Mouse (Mus musculus): Measurements from ENCODE around the gene Rtn4ip1.
A peak's percentile ranks its signal among the peaks of the same experiment; 100 is the strongest.
"Not testable (repeated sequence)": the region's sequence is repeated elsewhere in the genome, so short reads cannot be mapped to it uniquely, and the experiment has no call there.

Rtn4ip1 gene

DNA sequence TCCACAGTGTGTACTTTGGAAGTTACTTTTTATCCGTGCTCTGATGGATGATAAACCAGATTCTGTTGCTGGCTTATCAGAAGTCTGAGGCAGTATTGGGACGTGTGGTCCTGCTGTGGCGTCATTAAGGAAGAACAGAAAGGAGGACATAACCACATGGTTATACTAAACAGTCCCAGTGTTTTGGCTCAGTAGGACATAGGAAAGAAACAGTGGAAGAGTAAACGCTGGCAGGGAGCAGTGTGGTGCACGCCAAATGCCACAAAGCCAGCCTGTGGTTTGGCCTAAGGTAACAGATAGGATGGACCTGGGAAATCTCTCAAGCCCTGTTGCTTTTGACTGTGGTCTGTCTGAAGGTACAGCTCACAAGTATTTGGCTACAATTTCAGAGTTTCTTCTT is 27.0 kb downstream of the Rtn4ip1 start:
- DNase-seq (ENCODE audit: low spot score in 2 of 2): no peak

DNA sequence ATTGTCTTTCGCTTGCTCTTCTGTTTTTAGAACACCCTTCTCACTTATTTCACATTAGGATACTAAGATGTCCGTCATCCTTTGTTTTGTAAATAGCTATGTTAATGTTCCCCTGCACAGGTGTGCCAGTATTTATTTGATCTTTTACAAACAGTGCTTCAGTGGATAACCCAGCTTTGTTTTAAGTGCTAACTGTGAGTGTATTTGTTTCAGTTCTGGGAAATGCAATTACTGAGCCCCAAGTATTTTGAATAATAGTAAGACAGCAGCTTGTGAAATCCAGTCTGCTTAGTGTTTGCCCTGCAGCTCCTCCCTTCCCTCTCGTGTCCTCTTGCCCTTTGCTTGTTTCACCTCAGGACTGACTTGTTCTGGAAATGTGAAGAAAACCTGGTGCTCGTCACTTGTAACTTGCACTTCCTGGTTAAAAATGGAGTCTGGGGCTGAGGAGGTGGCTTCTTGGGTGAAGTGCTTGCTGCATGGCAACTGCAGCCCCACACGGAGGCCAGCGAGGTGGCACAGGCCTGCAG is 37.6 kb downstream of the Rtn4ip1 start:
- DNase-seq (ENCODE audit: low spot score in 2 of 2): no peak

DNA sequence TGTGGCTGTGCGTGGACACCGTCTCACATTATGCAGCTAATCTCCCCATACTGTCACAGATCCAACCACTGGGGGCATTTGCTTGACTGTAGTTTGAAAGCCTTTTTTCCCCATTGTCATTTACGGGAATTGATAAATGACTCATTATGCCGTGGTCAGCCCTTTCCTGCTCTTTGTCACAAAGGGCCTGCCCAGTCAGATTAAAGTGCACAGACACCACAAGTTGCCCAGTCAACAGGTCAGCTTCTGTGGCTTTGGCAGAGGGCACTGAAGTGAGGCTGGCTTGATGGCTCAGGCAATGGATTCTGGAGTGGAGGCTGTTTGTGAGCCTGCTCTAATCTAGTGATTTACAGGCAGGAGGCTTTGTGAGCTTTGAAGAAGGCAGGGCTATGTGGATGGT is 42.1 kb downstream of the Rtn4ip1 start:
- DNase-seq (ENCODE audit: low spot score in 2 of 2): no peak

DNA sequence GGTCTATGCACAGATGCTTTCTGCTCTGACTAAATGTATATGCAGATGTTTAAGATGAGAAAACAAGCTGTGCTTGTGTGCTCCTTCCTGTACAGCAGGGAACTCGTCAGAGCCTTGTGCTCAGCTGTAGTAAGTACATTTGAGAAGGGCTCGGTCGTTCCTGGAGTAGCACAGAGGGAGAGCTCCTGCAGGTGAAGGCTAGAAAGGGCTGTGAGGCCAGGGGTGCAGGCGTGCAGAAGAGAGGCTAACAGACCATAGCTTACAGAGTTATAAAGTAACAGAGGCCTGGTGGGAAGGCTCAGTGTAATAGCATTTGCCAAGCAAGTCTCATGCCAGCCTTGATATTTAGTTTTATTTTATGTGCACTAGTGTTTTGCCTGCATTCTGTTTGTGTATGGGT is 43.8 kb downstream of the Rtn4ip1 start:
- DNase-seq (ENCODE audit: low spot score in 2 of 2): no peak

DNA sequence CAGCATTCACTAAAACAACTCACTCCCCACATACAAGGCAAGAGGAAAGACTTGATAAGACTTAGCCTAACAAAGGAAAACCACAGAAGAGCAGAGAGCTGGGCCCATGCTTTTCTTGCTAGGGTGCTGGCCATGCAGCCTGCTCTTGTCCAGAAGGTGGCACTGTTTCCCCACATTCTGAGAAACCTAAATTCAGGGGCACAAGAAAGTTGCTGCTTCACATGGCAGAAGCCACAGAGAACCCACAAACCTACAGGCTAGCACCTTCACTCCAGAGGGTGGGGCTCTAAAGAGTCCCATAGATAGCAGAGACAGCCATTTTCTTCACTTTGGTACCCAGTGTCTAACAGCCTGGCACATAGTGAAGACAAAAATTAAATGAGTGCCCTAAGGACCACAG is 52.3 kb downstream of the Rtn4ip1 start:
- DNase-seq (ENCODE audit: low spot score in 2 of 2): peak; percentile 11 to 23

DNA sequence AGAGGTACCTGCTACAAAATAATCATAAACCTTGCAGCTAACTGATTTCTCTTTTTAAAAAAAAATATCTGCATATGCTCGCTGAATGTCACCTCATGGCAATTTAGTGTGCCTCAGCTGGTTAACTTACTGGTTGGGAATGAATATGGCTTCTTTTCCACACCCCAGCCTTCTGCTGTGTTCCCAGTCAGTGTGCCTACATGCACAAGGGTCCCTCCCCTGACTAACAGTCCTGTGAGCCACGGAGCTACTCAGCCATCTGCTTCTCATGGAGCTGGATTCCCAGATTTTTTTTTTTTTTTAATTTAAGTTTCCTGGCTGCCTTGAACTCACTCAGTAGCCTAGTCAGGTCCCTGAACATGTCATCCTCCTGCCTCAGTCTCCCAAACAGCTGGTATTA is 63.3 kb downstream of the Rtn4ip1 start:
- peak in 1 of 2 experiments; percentile 20 for DNase-seq (ENCODE audit: low spot score in 2 of 2)

DNA sequence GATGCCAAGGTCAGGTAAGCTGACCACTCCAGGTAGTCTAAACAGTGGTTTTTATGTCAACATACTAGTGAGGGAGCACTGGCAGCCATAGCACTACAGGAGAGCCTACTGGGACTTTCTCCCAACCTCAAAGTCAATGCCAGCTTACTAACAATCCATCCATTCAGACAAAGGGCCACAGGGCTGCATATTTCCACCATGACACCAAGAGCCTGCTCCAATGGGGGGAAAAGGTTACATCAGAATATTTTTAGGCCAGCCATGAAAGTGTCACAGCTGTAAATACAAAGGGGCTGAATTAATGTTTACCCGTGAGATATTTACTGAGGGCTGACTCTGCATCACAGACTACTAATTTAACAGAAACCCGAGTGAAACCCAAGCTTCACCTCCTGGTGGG is 71.6 kb downstream of the Rtn4ip1 start:
- no peak for DNase-seq (ENCODE audit: low spot score in 2 of 2)

DNA sequence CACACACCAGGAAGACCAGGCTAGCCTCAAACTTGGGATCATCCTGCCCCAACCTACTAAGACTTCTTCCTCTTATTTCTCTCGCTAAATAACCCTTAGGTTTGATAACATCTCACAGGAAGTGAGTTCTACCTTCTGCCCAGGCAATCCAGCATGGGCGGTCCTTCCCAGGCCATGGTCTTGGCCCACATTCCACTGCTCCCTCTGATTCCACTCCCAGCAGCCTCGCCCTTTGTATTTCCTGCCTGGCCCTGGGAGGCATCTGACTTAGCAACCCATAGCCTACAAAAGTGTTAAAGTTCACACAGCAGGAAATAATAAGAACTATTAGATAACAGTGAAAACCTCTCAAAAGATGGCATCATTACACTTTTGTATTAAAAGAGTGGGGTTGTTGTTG is 75.7 kb downstream of the Rtn4ip1 start:
- DNase-seq (ENCODE audit: low spot score in 2 of 2): no peak

DNA sequence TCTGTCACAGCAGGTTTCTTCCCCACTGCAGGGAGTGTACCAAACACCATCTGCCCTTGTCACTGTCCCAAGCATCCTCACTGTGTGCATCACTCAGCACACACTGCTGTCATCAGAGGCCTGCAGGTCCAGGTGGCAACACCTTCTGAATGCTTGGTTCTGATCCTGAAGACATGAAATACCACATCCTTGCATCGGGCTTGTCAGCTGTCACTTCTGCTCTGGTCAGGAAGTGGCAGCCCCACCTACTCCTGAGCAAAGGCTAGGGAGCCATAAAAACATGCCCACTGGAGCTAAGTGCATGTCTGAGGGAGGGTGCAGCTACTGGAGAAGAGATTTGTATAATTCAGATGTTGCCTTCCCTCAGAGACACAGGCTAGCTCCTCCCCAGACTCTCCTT is 78.5 kb downstream of the Rtn4ip1 start:
- DNase-seq (ENCODE audit: low spot score in 2 of 2): no peak

DNA sequence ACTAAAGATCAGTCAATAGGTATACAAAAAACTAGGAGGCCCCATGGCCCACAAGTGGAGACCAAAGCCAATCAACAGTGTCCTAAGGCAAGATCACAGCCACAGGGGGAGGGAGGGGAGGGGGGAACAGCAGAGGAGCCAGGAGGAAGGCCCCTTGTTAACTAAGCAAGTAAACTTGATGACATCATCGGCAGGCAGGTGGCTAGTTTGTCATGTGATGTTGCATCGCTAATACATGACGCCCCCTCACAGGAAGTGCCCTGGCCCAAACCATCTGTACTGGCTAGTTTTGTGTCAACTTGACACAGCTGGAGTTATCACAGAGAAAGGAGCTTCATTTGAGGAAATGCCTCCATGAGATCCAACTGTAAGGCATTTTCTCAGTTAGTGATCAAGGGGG is 79.1 kb downstream of the Rtn4ip1 start:
- DNase-seq (ENCODE audit: low spot score in 2 of 2): not testable (repeated sequence)

DNA sequence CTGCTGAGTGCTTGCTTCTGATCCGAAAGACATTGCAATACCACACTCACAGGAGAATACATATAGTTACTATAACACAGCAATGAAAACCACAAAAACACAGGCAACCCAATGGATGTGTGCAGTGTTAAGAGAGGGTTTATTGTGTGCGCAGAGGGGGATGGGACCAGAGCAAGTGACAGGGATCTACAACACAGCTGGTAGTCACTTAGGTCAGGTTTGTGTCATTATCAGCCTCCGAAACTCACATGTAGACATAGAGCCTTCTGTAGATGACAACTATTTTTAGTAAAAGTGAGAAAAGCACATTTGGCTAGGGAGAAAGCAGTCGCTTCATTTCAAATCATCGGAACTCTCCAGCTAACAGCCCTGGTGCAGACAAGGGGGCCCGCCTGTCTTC is 80.9 kb downstream of the Rtn4ip1 start:
- DNase-seq (ENCODE audit: low spot score in 2 of 2): no peak

DNA sequence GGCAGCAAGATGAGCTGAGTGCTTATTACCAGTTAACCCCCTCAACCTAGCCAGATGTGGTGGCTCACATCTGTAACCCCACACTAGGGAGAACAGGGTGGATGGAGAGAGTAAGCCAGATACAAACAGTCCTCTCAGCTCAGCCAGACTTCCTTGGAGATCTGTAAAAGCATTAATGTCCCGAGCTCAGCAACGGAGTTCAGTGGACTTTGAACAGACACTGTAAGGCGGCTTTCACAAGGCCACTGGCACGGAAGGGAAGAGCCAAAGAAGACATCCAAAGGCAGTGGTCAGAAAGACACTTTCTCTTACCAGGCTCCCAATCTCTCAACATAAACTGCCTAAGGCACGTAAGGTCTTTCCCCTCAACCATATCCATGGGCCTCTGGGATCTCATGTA is 81.6 kb downstream of the Rtn4ip1 start:
- no peak for DNase-seq (ENCODE audit: low spot score in 2 of 2)

DNA sequence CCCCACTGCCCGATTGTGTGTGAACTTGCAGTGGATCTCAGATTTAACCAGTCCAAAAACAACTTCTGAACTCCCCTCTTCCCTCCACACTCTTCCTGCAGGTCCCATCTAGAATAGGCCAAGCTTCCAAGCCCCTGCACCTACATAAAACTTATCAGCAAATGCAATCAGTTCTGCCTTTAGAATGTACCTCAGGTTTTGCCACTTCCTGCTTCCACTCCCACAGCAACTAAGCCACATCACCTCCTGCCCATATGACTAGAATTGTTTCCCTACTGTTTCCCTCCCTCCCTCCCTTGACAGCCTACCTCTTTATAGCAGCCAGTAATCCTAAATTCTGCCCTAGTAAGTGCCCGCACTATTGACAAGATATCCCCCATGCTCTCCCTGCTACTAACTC is 82.3 kb downstream of the Rtn4ip1 start:
- DNase-seq (ENCODE audit: low spot score in 2 of 2): no peak

DNA sequence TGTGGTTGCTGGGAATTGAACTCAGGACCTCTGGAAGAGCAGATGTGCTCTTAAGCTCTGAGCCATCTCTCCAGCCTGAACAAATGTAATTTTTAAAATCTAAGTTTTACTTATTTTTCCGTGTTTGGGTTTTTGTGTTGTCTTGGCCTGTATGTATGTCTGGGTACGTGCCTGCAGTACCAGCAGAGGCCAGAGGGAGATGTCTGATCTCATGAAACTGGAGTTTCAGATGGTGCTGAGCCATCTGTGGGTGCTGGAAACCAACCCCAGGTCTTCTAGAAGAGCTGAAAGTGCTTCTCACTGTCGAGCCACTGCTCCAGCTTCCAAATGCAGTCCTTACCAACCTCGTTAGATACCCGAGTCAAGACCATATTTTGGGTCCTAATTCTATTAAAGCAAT is 89.7 kb downstream of the Rtn4ip1 start:
- DNase-seq (ENCODE audit: low spot score in 2 of 2): no peak

DNA sequence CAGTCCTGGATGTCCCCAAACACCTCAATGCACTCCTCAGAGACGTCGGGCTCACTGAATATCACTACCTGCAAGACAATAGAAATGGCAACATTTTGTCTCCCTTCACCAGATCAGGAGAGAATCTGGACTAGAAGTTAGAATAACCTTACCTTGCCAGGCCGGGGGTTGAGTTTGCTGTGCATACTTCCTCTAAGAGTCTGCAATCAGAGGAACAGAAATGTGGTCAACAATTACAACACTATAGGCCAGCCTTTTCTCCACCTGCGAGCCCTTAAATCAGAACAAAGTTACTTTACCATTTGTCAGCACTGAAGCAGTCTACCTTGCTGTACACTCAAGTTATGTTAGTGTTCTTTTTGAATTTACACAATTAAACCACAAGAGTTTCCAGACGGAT is 90.9 kb downstream of the Rtn4ip1 start:
- no peak for DNase-seq (ENCODE audit: low spot score in 2 of 2)

DNA sequence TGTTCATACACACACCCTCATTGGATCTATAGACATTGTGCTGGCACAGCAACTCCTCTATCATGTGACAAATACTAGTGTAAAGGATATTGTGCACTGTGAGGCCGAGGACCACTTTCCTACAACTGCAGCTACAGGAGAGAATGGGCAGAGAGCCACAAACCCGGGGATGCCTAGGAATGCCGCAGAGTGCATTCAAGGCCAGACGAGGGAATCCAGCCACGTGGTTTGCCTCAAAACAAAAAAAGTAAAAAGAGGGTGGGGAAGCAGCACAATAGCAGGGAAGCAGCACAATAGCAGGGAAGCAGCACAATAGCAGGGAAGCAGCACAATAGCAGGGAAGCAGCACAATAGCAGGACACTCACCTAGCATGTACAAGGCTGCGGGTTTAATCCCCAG is 91.6 kb downstream of the Rtn4ip1 start:
- no peak for DNase-seq (ENCODE audit: low spot score in 2 of 2)

DNA sequence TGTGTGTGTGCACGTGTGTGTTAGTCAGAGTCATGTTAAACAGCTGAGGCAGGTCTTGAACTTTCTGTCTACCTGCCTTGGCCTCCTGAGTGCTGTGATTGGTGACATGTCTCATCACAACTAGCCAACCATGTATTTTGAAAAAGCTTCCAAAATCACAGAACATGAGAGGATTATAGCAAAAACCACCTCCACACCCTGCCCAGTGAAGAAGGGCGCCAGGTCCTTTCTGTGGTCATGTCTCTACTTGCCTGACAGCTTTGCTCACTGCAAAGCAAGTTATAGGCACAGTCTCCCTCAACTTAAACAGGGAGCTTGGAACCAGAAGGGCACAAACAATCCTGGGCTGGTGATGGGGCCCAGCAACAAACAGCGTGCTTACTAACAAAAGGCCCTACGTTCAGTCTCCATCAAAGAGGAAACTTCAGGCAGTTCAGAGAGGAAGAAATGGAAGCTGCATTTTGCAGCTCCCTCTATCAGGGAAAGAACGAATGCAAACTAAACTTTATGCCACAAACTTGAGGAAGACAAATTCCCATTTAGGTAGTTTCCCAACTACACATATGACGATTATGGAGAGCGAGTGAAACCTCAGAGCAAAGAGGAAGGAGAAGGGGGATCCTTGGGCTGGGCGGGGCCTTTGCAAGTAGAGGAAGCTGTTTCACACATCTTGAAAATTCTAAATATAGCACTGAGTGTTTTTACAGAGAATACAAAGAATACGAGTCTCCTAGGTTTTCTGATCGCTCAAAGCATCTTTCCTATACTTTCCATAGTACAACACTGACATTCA is 94.4 kb downstream of the Rtn4ip1 start:
- DNase-seq (ENCODE audit: low spot score in 2 of 2): no peak

DNA sequence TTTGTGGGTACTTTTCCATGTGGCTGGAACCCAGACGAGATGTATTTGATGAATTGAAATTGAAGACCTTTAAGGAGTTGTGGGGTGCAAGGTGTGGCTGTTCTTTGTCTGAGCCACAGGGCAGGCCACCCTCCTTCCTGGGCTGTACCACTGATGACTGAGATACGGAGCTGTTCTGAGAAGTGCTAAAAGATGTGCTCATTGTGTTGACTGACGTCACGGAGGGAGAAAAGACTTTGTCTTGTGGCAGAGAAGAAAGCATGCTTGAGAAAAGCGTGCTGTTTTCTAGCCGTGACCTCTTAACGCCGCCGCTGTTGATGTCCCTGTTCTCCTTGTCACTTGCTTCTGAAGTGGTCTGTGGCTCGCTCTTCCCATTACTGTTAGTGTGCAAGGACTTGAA is 95.7 kb downstream of the Rtn4ip1 start:
- no peak for DNase-seq (ENCODE audit: low spot score in 2 of 2)

DNA sequence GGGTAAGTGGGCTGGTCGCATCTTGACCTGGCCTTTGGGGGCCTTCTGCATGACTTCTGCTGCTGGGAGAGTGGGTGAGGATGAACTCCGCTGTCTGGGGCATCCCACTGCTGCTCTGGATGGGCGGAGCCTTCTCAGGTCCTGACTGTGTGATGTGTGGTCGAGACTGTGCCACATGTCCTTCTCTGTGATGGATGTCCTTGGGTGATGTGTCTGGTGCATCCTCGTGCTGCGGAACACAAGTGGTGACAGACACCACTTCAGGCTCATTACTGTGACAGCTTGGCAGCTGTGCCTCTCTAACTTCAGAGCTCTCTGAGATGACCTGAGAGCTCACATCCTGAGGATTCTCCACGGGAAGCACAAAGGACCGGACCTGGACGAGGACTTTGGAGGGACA is 96.4 kb downstream of the Rtn4ip1 start:
- no peak for DNase-seq (ENCODE audit: low spot score in 2 of 2)

DNA sequence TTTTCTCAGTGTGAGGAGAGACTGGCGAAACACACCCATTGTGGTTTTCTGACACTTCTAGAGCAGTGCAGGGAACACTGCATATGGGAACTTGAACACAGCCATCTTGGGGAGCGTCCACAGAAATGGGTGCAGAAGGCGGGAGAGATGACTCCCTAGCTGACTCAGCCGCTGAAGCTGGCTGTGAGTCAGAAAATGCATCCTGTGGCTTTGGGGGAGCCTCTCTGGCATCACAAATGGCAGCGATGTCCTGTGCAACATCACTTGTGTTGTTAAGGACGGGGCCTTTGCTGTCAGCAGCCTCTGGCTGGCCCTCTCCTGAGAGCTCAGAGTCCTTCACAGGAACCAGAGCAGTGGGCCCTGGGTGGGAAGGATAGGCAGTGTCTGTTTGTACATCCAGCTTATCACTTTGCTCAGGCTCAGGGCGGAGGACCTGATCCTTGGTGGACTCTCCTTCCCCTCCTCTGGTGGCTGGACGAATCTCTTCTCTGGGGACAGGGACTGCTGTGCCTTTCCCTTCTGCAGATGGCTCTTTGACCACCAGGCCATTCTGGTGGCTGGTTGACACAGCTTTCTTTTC is 97.0 kb downstream of the Rtn4ip1 start:
- no peak for DNase-seq (ENCODE audit: low spot score in 2 of 2)

DNA sequence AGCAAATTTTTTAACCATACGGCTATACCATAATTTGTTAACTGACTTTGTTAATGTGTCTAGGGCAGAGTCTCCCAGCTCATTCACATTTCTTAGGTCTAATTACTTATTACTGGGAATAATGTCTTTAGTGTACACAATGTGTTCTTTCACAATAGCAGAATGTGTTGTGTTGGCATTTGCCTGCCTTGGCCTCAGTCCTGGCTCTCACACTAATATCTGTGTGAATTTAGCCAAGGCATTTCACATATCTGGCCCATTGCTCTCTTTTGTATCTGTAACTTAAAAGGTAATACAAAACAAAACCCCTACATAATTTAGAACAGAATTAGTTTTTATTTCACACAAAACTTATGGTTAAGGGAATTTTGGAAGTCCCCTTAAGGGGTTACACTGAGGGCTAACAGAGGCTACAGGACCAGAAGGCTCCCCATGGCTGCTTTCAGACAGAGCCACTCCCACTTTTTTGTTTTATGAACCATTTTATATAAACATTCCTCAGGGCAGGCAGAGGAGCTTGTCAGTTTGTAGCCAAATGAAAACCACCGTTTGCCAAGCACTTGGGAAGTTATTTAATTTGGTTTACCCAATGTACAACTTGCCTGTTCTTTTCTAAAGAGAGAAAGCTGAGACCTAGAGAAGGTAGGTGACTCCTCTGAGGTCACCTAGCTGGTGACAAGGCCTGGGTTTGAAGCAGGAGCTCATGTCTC is 98.7 kb downstream of the Rtn4ip1 start:
- no peak for DNase-seq (ENCODE audit: low spot score in 2 of 2)

DNA sequence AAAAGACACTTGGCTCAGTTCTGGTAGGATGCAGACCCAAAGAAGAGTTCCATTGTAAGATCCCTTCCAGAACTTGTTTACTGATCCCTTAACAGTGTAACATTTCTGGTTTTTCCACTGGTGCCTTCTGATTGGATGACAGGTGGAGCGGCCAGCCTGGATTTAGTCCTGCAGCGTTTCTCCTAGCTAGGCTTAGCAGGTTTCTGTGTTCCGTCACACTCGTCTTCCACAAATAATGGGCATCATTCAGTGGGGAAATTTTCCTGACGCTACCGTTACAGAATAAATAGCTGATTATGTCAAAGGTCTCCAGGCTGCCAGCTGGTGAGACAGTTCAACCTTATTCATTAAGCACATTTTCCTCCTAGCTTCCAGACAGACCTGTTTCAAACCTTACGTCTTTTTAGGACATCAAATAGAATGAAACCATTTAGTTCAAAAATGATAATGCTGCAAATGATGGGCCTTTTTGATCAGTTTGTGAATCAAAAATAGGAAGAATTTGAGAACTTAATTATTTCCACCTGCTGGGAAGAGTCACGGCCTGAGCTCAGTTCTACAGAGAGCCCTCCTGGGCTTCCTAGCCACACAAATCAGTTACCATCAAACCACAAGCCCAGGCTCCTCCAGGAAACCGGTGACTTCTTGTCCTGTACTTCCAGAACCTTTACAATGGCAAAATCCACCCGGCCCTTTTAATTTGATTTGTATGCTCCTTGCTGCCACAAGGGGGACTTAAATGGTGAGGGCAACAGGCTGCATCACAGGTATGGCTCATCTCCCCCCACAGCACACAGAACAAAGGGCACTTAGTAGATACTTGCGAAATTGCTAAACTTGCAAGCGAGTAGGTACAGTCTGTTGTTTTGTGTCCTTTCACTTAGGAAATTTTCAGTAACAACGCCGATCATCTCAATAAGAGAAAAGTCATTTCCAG is 100.7 kb downstream of the Rtn4ip1 start:
- DNase-seq (ENCODE audit: low spot score in 2 of 2): no peak
